Mouse (Mus musculus): ENCODE data around the gene Olfr51. TPM values are rescaled to one million over a fixed set of nuclear protein-coding genes. Genes with fewer than 3 reads are reported as not detected.
"Not testable (repeated sequence)": the region's sequence is repeated elsewhere in the genome, so short reads cannot be mapped to it uniquely, and the experiment has no call there.

Gene Olfr51
- polyA plus RNA-seq, 1 experiment: not detected

DNA sequence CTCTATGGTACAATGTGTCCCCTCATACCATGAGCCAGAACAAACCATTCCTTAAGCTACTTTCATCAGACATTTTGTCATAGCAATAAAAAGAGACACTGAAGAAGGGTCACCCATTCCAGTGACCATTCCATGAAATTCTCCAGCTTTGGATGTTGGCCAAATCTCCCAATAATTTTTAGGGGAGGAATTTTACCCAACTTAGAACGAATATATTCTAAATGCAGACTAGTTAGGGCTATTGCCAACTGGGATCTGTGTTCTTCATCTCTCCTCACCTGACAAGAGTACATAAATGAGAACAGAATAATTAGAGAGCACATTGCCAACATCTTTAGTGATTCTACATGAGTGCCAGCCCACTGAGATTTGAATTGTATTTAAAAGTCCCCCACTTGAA, 10.5 kb downstream of the Olfr51 start, which contains the start of gene Olfr54:
Olfr54 (plus strand) TSS at position 301 of the 400 bp plus-strand sequence.
- Histone ChIP-seq H3K4me3 (ENCODE audit: control insufficient read depth, insufficient read depth, low read length) (no peak within 1 kb of the TSS), H3K27me3 (ENCODE audit: control insufficient read depth, insufficient read depth, low read length) (no peaks in the 10 kb centered on the region), H3K4me1 (replicated peaks; ENCODE audit: control insufficient read depth, insufficient read depth, low read length) (no peaks in the 10 kb centered on the region), H3K36me3 (ENCODE audit: control insufficient read depth, insufficient read depth, low read length) (no peaks in the 10 kb centered on the region), H3K27ac (ENCODE audit: control insufficient read depth, insufficient read depth, low read length) (no peak within 1 kb of the TSS)
- DNase-seq: no peak
- 74% methylated on average over 1 of the region's 1 CpGs for WGBS
- TF ChIP-seq CTCF (IDR thresholded peaks at IDR 0.05; ENCODE audit: borderline replicate concordance, control insufficient read depth, extremely low read depth, insufficient read depth, low read length, poor library complexity) (no peak), POLR2A (IDR thresholded peaks at IDR 0.05; ENCODE audit: control insufficient read depth, extremely low read depth, insufficient read depth, low read length, poor library complexity) (no peak)

DNA sequence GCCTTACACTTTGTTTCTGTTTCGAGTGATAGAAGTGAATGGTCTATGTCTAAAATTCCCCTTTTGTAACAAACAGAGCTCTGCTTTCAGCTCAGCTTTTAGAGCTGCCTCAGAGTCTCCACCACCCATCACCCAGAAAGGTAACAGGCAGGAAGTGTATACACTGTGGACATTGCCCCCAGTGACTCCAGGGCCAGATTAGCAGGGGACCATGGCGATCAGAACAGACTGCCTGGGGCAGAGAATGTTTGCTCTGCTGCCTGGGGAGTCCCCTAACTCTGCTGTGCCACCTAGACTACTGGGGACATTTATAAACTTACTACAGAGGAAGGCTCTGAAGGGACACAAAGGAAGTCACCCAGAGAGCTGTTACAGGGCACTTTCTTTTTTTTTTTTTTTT, 12.9 kb downstream of the Olfr51 start:
- WGBS: 62% methylated on average over 2 of the region's 2 CpGs
- H3K36me3 ChIP-seq (ENCODE audit: control insufficient read depth, insufficient read depth, low read length): no peaks in the 10 kb centered on the region
- no peaks in the 10 kb centered on the region for H3K27me3 ChIP-seq (ENCODE audit: control insufficient read depth, insufficient read depth, low read length)
- H3K4me3 ChIP-seq (ENCODE audit: control insufficient read depth, insufficient read depth, low read length): no peak overlapping the region
- H3K4me1 ChIP-seq (replicated peaks; ENCODE audit: control insufficient read depth, insufficient read depth, low read length): no peaks in the 10 kb centered on the region
- no peak for DNase-seq
- no peak overlapping the region for H3K27ac ChIP-seq (ENCODE audit: control insufficient read depth, insufficient read depth, low read length)
- TF ChIP-seq POLR2A (IDR thresholded peaks at IDR 0.05; ENCODE audit: control insufficient read depth, extremely low read depth, insufficient read depth, low read length, poor library complexity): no peak
- TF ChIP-seq CTCF (IDR thresholded peaks at IDR 0.05; ENCODE audit: borderline replicate concordance, control insufficient read depth, extremely low read depth, insufficient read depth, low read length, poor library complexity): no peak

DNA sequence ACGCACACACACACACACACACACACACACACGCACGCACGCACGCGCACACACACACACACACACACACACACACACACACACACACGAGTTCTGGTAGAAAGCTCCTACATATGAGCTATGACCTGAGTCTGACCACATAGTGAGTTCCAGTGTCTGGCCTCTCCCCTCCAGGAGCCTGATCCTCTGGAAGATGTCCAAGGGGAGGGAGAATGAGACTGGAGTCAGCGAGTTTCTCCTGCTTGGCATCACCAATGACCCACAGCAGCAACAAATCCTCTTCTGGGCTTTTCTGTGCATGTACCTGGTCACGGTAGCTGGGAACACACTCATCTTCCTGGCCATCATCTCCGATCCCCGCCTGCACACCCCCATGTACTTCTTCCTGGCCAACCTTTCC, 23.4 kb downstream of the Olfr51 start:
- not testable (repeated sequence) for H3K27me3 ChIP-seq (ENCODE audit: control insufficient read depth, insufficient read depth, low read length); DNase-seq; H3K27ac ChIP-seq (ENCODE audit: control insufficient read depth, insufficient read depth, low read length); H3K4me1 ChIP-seq (replicated peaks; ENCODE audit: control insufficient read depth, insufficient read depth, low read length); H3K4me3 ChIP-seq (ENCODE audit: control insufficient read depth, insufficient read depth, low read length); H3K36me3 ChIP-seq (ENCODE audit: control insufficient read depth, insufficient read depth, low read length)
- 94% methylated on average over 11 of the region's 11 CpGs for WGBS

DNA sequence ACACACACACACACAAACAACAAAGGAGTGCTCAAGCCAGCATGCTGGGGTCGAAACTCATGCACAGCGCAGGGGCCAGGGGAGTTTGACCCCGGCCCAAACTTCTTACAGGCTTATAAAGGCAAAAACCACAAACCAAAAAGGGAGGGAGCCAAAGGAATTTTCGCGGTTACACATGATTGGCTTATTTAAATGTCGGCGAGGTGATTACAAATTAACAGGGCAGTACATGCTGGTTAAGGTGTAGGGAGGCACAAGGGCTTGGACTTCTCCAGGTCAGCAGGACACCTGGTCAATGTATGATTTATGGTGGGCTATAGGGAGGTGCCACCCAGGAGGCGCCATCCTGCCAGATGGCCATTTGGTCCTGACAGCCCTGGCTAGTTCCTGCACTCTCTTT, 26.0 kb downstream of the Olfr51 start:
- 79% methylated on average over 8 of the region's 8 CpGs for WGBS
- DNase-seq; H3K4me3 ChIP-seq (ENCODE audit: control insufficient read depth, insufficient read depth, low read length): not testable (repeated sequence)

DNA sequence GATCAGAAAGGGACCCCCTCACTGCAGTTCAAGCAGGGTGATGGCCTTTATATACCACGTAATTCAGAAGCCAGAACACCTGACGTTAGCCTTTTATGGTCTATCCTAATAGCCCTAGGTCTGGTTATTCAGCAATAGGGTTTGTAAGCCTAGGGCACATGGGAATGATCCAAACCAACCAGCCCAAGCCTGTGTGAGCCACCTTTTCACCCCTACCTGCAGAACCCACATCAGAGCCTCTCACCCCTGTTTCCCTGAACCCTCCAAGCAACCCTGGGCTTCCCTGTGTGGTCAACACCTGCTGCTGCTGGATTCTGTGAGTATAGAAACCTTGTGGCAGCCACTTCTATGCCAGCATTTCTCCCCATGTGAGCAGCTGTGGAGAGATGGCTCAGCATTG, 26.8 kb downstream of the Olfr51 start:
- no peak for TF ChIP-seq CTCF (IDR thresholded peaks at IDR 0.05; ENCODE audit: borderline replicate concordance, control insufficient read depth, extremely low read depth, insufficient read depth, low read length, poor library complexity)
- no peak for TF ChIP-seq POLR2A (IDR thresholded peaks at IDR 0.05; ENCODE audit: control insufficient read depth, extremely low read depth, insufficient read depth, low read length, poor library complexity)
- no peak overlapping the region for H3K4me3 ChIP-seq (ENCODE audit: control insufficient read depth, insufficient read depth, low read length)
- no peak overlapping the region for H3K27ac ChIP-seq (ENCODE audit: control insufficient read depth, insufficient read depth, low read length)
- no peaks in the 10 kb centered on the region for H3K27me3 ChIP-seq (ENCODE audit: control insufficient read depth, insufficient read depth, low read length)
- WGBS: 94% methylated on average over 2 of the region's 2 CpGs
- H3K36me3 ChIP-seq (ENCODE audit: control insufficient read depth, insufficient read depth, low read length): no peaks in the 10 kb centered on the region
- no peaks in the 10 kb centered on the region for H3K4me1 ChIP-seq (replicated peaks; ENCODE audit: control insufficient read depth, insufficient read depth, low read length)
- no peak for DNase-seq

More for the DNA sequence above, 26.0 kb downstream of the Olfr51 start:
- not testable (repeated sequence) for H3K27me3 ChIP-seq (ENCODE audit: control insufficient read depth, insufficient read depth, low read length); H3K27ac ChIP-seq (ENCODE audit: control insufficient read depth, insufficient read depth, low read length); H3K4me1 ChIP-seq (replicated peaks; ENCODE audit: control insufficient read depth, insufficient read depth, low read length); H3K36me3 ChIP-seq (ENCODE audit: control insufficient read depth, insufficient read depth, low read length)

DNA sequence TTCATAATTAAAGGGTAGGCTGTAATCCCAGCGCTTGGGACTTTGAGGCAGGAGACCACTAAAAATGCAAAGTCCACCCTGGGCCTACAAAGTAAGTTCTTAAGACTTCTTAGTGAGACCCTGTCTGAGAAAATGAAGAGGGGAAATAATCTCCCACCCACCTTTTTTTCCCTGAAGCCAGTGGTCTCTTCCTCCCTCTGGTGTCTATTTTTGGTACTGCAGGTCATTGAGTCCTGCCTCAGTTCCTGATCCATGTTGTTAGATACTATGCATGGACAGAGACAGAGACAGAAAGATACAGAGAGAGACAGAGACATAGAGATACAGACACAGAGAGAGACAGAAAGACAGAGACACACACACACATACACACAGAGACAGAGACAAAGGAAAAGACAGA, 29.5 kb downstream of the Olfr51 start:
- no peak for TF ChIP-seq CTCF (IDR thresholded peaks at IDR 0.05; ENCODE audit: borderline replicate concordance, control insufficient read depth, extremely low read depth, insufficient read depth, low read length, poor library complexity)
- TF ChIP-seq POLR2A (IDR thresholded peaks at IDR 0.05; ENCODE audit: control insufficient read depth, extremely low read depth, insufficient read depth, low read length, poor library complexity): no peak
- WGBS: 33% methylated on average over 1 of the region's 1 CpGs
- no peak overlapping the region for H3K4me3 ChIP-seq (ENCODE audit: control insufficient read depth, insufficient read depth, low read length)
- no peaks in the 10 kb centered on the region for H3K36me3 ChIP-seq (ENCODE audit: control insufficient read depth, insufficient read depth, low read length)
- no peaks in the 10 kb centered on the region for H3K4me1 ChIP-seq (replicated peaks; ENCODE audit: control insufficient read depth, insufficient read depth, low read length)
- no peaks in the 10 kb centered on the region for H3K27me3 ChIP-seq (ENCODE audit: control insufficient read depth, insufficient read depth, low read length)
- H3K27ac ChIP-seq (ENCODE audit: control insufficient read depth, insufficient read depth, low read length): no peak overlapping the region
- peak; percentile 9 for DNase-seq

DNA sequence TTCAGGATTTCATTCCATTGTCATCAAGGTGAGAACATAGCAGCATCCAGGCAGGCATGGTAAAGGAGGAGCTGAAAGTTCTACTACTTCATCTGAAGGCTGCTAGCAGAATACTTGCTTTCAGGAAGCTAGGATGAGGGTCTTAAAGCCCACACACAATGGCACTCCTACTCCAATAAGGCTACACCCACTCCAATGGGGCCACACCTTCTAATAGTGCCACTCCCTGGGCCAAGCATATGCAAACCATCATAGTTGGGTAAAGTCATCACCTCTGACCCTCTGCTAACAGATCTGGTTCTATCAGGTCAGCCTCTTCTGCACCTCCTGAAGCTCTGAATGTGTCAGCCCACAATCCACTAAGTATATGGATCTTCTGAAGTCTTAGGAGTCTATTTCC, 30.7 kb downstream of the Olfr51 start:
- not testable (repeated sequence) for DNase-seq; H3K36me3 ChIP-seq (ENCODE audit: control insufficient read depth, insufficient read depth, low read length); H3K27ac ChIP-seq (ENCODE audit: control insufficient read depth, insufficient read depth, low read length); H3K27me3 ChIP-seq (ENCODE audit: control insufficient read depth, insufficient read depth, low read length); H3K4me3 ChIP-seq (ENCODE audit: control insufficient read depth, insufficient read depth, low read length); H3K4me1 ChIP-seq (replicated peaks; ENCODE audit: control insufficient read depth, insufficient read depth, low read length)
